Mouse (Mus musculus) heart, adult 2 months (tissue): ENCODE measurements at regions not wholly inside any gene's neighbourhood (a gene's known extent, or its start where the extent isn't known, plus 50 kb on each side); places are given as distances from the start of the nearest gene placed in this dataset.

Source experiments
- CTCF ChIP-seq: fragments of 200-600 bp; IDR thresholded peaks from 2 replicates; pipeline ENCODE4 v1.8.1; 2022; ENCODE audit warnings: antibody characterized with exemption, mild to moderate bottlenecking, moderate library complexity
- EP300 ChIP-seq: fragments of 200-500 bp; IDR thresholded peaks from 2 replicates; pipeline ENCODE4 v1.6.1; 2011; ENCODE audit warnings: low read depth, low read length, control low read depth; ENCODE audit not compliant: insufficient read depth
- POLR2A ChIP-seq: fragments of 200-500 bp; IDR thresholded peaks from 2 replicates; pipeline ENCODE4 v1.6.1; 2011; ENCODE audit warnings: mild to moderate bottlenecking, low read depth, low read length, control low read depth; ENCODE audit not compliant: insufficient read depth

DNA sequence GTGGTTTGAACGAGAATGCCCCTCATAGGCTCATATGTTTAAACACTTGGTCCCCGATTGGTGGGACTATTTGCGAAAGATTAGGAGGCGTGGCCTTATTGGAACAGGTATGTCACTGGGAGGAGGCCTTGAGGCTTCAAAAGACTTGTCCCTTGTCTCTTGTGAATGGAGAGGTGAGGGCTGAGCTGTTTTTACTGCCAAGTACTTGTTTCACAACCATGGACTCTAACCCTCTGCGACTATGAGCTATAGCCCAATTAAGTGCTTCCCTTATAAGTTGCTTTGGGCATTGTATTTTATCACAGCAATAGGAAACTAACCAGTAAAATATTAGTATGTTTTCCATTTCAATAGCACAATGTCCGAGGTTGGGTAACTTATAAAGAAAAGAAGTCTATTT is 511.7 kb downstream of the Bnc2 start:
- TF ChIP-seq CTCF (no peak), EP300 (no peak), POLR2A (no peak)
